Mouse (Mus musculus) forebrain, embryonic 15.5 days (tissue): ENCODE measurements around the gene 2210408I21Rik. TPM values are rescaled to one million over a fixed set of nuclear protein-coding genes. Genes with fewer than 3 reads are reported as not detected.

ENCODE experiments used
- ATAC-seq: fragments of 200-750 bp; cut with Nextera tagmentation; replicated peaks from 2 replicates; pipeline ENCODE4 v1.8.0; 2017; ENCODE audit warnings: mild to moderate bottlenecking, moderate TSS enrichment, moderate library complexity
- H3K27ac ChIP-seq: fragments of 300-500 bp; sonication (generic); replicated peaks from 2 replicates; pipeline ENCODE4 v1.5.1; 2015; ENCODE audit warnings: mild to moderate bottlenecking, inconsistent platforms
- H3K27me3 ChIP-seq: fragments of 300-500 bp; sonication (generic); 2 replicates; pipeline ENCODE4 v1.6.1; 2015; ENCODE audit warnings: inconsistent platforms
- H3K36me3 ChIP-seq: fragments of 300-500 bp; sonication (generic); 2 replicates; pipeline ENCODE4 v1.6.1; 2015; ENCODE audit warnings: mild to moderate bottlenecking, inconsistent platforms
- H3K4me1 ChIP-seq: fragments of 300-500 bp; sonication (generic); 2 replicates; pipeline ENCODE4 v1.6.1; 2015; ENCODE audit warnings: inconsistent platforms
- H3K4me2 ChIP-seq: fragments of 300-500 bp; sonication (generic); replicated peaks from 2 replicates; pipeline ENCODE4 v1.6.1; 2015; ENCODE audit warnings: mild to moderate bottlenecking, inconsistent platforms
- H3K4me3 ChIP-seq: fragments of 300-500 bp; sonication (generic); 2 replicates; pipeline ENCODE4 v1.5.1; 2015; ENCODE audit warnings: mild to moderate bottlenecking, inconsistent platforms
- H3K9ac ChIP-seq: fragments of 300-500 bp; sonication (generic); replicated peaks from 2 replicates; pipeline ENCODE4 v1.6.1; 2015; ENCODE audit warnings: mild to moderate bottlenecking, inconsistent platforms
- H3K9me3 ChIP-seq: fragments of 300-500 bp; sonication (generic); 2 replicates; pipeline ENCODE4 v1.6.1; 2016; ENCODE audit warnings: inconsistent platforms
- WGBS: fragments of 180-500 bp; shearing (Covaris S2); methylation state at CpG from one replicate; pipeline ENCODE4 v1.1.7; 2015; ENCODE audit warnings: mixed read lengths; 5-methylcytosine and 5-hydroxymethylcytosine counted together
- polyA plus RNA-seq: library from polyadenylated mRNA; unstranded; fragments of >200 nt; fragmentation: Nextera tagmentation; extraction: Ambion mirVana; gene quantifications from 2 replicates; pipeline ENCODE4 v1.2.1, GENCODE M21; 2015

Gene 2210408I21Rik
- polyA plus RNA-seq, 1 experiment from 2014 or later, result 14.3 TPM

GRCm38 (mm10) chr13:77537466-77537865 is 402.1 kb downstream of the 2210408I21Rik start:
- Histone ChIP-seq H3K9me3 (no peaks in the 10 kb centered on the region), H3K4me2 (no peak overlapping the region), H3K27ac (no peak overlapping the region), H3K4me1 (no peaks in the 10 kb centered on the region), H3K27me3 (no peaks in the 10 kb centered on the region), H3K9ac (no peak overlapping the region), H3K36me3 (no peaks in the 10 kb centered on the region), H3K4me3 (no peak overlapping the region)
- ATAC-seq, result no peak
- WGBS, result 91% methylated on average over 4 of the region's 4 CpGs

GRCm38 (mm10) chr13:77547486-77548385 is 412.4 kb downstream of the 2210408I21Rik start:
- H3K4me3 ChIP-seq, result peak overlapping the region; percentile 7; the same call in 1 of the 2 replicates

GRCm38 (mm10) chr13:77548386-77548695 is 413.0 kb downstream of the 2210408I21Rik start:
- Histone ChIP-seq H3K4me2 (peak overlapping the region; percentile 40), H3K9me3 (no peaks in the 10 kb centered on the region), H3K27me3 (peaks cover 6% of the 10 kb centered on the region), H3K4me3 (peak overlapping the region; percentile 7; the same call in 1 of the 2 replicates), H3K27ac (no peak overlapping the region), H3K4me1 (peaks cover 7% of the 10 kb centered on the region; the same call in 1 of the 2 replicates), H3K9ac (0 out of 2 replicates have a peak overlapping the region, but pooled peaks have one; percentile 13), H3K36me3 (no peaks in the 10 kb centered on the region)
- 4% methylated on average over 3 of the region's 3 CpGs for WGBS
- peak; percentile 94 for ATAC-seq

More at GRCm38 (mm10) chr13:77547486-77548385, 412.4 kb downstream of the 2210408I21Rik start:
- no peaks in the 10 kb centered on the region for H3K9me3 ChIP-seq
- no peak overlapping the region for H3K27ac ChIP-seq
- peak; percentile 83 for ATAC-seq
- 14% methylated on average over 16 of the region's 16 CpGs for WGBS
- no peaks in the 10 kb centered on the region for H3K36me3 ChIP-seq
- H3K4me1 ChIP-seq, result peaks cover 7% of the 10 kb centered on the region; the same call in 1 of the 2 replicates
- H3K4me2 ChIP-seq, result peak overlapping the region; percentile 40
- peaks cover 6% of the 10 kb centered on the region for H3K27me3 ChIP-seq
- H3K9ac ChIP-seq, result 0 out of 2 replicates have a peak overlapping the region, but pooled peaks have one; percentile 13

- Histone ChIP-seq H3K4me3 (no peak overlapping the region), H3K27me3 (peaks cover 6% of the 10 kb centered on the region), H3K9ac (no peak overlapping the region), H3K4me1 (peaks cover 7% of the 10 kb centered on the region; the same call in 1 of the 2 replicates), H3K9me3 (no peaks in the 10 kb centered on the region), H3K27ac (no peak overlapping the region), H3K4me2 (no peak overlapping the region), H3K36me3 (no peaks in the 10 kb centered on the region)
- ATAC-seq, result peak; percentile 64; the same call in 1 of the 2 replicates
- 6% methylated on average over 4 of the region's 4 CpGs for WGBS
These were observed 413.4 kb downstream of the 2210408I21Rik start for GRCm38 (mm10) chr13:77548750-77549149.

GRCm38 (mm10) chr13:77594011-77594410 is 458.7 kb downstream of the 2210408I21Rik start:
- H3K4me1 ChIP-seq, result no peaks in the 10 kb centered on the region
- no peak overlapping the region for H3K4me3 ChIP-seq
- H3K27me3 ChIP-seq, result no peaks in the 10 kb centered on the region
- H3K27ac ChIP-seq, result no peak overlapping the region
- H3K36me3 ChIP-seq, result no peaks in the 10 kb centered on the region
- no peak for ATAC-seq
- no peak overlapping the region for H3K9ac ChIP-seq
- no peaks in the 10 kb centered on the region for H3K9me3 ChIP-seq
- H3K4me2 ChIP-seq, result no peak overlapping the region
- 61% methylated on average over 4 of the region's 4 CpGs for WGBS

GRCm38 (mm10) chr13:77615346-77615745 is 480.0 kb downstream of the 2210408I21Rik start:
- Histone ChIP-seq H3K9me3 (no peaks in the 10 kb centered on the region), H3K27ac (no peak overlapping the region), H3K4me1 (no peaks in the 10 kb centered on the region), H3K4me2 (no peak overlapping the region), H3K36me3 (no peaks in the 10 kb centered on the region), H3K9ac (no peak overlapping the region), H3K4me3 (no peak overlapping the region), H3K27me3 (no peaks in the 10 kb centered on the region)
- WGBS, result 80% methylated on average over 2 of the region's 2 CpGs
- ATAC-seq, result no peak

Other genes starting within 250 kb of the 2210408I21Rik start
- gene Slf1, start 67 bp upstream of the 2210408I21Rik start, polyA plus RNA-seq, result 81.6 and 82.7 TPM in 2 replicates